Mouse (Mus musculus): ENCODE measurements around the gene Kmt2e. TPM values are rescaled to one million over a fixed set of nuclear protein-coding genes. Genes with fewer than 3 reads are reported as not detected.

The Kmt2e gene
- polyA plus RNA-seq, 1 experiment from 2014 or later, result 178 TPM

DNA sequence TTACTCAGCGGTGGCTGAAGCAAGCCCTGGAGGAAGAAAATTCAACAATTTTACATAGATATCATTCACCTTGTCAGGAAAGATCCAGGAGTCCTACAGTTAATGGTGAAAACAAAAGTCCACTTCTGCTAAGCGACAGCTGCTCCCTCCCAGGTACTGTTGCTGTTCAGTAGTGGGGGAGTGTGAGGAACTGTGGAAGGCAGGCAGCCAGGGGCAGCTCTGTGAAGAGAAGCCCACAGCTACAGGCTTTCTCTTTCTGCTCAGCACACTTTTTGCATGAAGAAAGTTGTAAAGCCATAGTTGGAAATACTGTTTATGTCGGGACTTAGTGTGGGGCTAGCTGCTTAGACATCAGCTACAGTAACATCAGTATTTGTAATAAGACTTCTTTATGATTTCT lies 62.2 kb downstream of the Kmt2e start:
- Histone ChIP-seq H3K9ac (replicated peaks) (no peak overlapping the region), H3K27me3 (no peaks in the 10 kb centered on the region), H3K9me3 (no peaks in the 10 kb centered on the region), H3K27ac (no peak overlapping the region), H3K36me3 (peaks cover 77% of the 10 kb centered on the region), H3K4me1 (replicated peaks) (no peaks in the 10 kb centered on the region), H3K4me3 (replicated peaks) (no peak overlapping the region), H3K4me2 (replicated peaks) (no peak overlapping the region)
- 90% methylated on average over 3 of the region's 3 CpGs for WGBS
- no peak for ATAC-seq

DNA sequence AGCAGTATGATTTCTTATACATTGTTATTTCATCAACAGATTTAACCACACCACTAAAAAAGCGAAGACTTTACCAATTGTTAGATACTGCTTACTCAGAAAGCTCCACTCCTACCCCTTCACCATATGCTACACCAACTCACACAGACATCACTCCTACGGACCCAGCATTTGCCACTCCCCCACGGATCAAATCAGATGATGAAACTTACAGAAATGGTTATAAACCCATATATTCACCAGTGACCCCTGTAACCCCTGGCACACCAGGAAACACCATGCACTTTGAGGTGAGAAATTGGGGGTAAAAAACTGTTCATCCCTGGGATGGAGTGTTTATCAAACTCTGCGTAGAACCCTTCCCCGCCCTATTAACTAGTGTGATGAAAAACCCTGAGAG lies 62.7 kb downstream of the Kmt2e start:
- no peak overlapping the region for H3K4me2 ChIP-seq (replicated peaks)
- no peaks in the 10 kb centered on the region for H3K9me3 ChIP-seq
- H3K4me3 ChIP-seq (replicated peaks), result no peak overlapping the region
- ATAC-seq, result no peak
- no peaks in the 10 kb centered on the region for H3K4me1 ChIP-seq (replicated peaks)
- H3K9ac ChIP-seq (replicated peaks), result no peak overlapping the region
- WGBS, result 96% methylated on average over 5 of the region's 5 CpGs
- H3K27ac ChIP-seq, result no peak overlapping the region
- H3K27me3 ChIP-seq, result no peaks in the 10 kb centered on the region
- peaks cover 80% of the 10 kb centered on the region for H3K36me3 ChIP-seq

GRCm38 (mm10) chr5:23497920-23498319 lies 63.7 kb downstream of the Kmt2e start:
- Histone ChIP-seq H3K9me3 (no peaks in the 10 kb centered on the region), H3K4me1 (replicated peaks) (no peaks in the 10 kb centered on the region), H3K9ac (replicated peaks) (no peak overlapping the region), H3K4me3 (replicated peaks) (no peak overlapping the region), H3K36me3 (peaks cover 81% of the 10 kb centered on the region), H3K27me3 (no peaks in the 10 kb centered on the region), H3K27ac (no peak overlapping the region), H3K4me2 (replicated peaks) (no peak overlapping the region)
- WGBS, result 88% methylated on average over 10 of the region's 10 CpGs
- ATAC-seq, result no peak

- 93% methylated on average over 16 of the region's 16 CpGs for WGBS
- Histone ChIP-seq H3K36me3 (peaks cover 76% of the 10 kb centered on the region), H3K9me3 (no peaks in the 10 kb centered on the region), H3K9ac (replicated peaks) (no peak overlapping the region), H3K27me3 (no peaks in the 10 kb centered on the region), H3K4me2 (replicated peaks) (no peak overlapping the region), H3K27ac (no peak overlapping the region), H3K4me3 (replicated peaks) (no peak overlapping the region), H3K4me1 (replicated peaks) (no peaks in the 10 kb centered on the region)
- no peak for ATAC-seq
These were observed 65.0 kb downstream of the Kmt2e start for GRCm38 (mm10) chr5:23499257-23499656.

GRCm38 (mm10) chr5:23500715-23501114 lies 66.5 kb downstream of the Kmt2e start:
- no peaks in the 10 kb centered on the region for H3K9me3 ChIP-seq
- H3K36me3 ChIP-seq, result peaks cover 75% of the 10 kb centered on the region
- no peak overlapping the region for H3K27ac ChIP-seq
- H3K9ac ChIP-seq (replicated peaks), result no peak overlapping the region
- ATAC-seq, result no peak
- no peak overlapping the region for H3K4me2 ChIP-seq (replicated peaks)
- H3K27me3 ChIP-seq, result no peaks in the 10 kb centered on the region
- WGBS, result 92% methylated on average over 6 of the region's 6 CpGs
- no peaks in the 10 kb centered on the region for H3K4me1 ChIP-seq (replicated peaks)
- H3K4me3 ChIP-seq (replicated peaks), result no peak overlapping the region

DNA sequence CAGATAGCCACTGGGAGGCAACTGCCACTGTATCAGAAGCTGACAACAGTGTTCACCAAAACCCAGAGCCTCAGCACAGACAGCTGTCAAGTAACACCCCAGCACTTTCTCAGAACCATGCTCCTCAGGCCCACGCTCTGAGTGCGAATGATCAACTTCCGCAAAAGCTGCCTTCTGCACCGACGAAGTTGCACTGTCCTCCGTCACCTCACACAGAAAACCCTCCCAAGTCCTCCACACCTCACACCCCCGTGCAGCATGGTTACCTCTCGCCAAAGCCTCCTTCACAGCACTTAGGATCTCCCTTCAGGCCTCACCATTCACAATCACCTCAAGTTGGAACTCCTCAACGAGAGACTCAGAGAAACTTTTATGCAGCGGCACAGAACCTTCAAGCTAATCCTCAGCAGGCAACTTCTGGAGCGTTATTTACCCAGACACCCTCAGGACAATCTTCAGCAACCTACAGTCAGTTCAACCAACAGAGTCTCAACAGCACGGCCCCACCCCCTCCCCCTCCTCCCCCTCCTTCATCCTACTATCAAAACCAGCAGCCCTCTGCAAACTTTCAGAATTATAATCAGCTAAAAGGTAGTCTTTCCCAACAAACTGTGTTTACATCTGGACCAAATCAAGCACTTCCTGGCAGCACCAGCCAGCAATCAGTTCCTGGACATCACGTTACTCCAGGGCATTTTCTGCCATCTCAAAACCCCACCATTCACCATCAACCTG lies 67.5 kb downstream of the Kmt2e start:
- H3K36me3 ChIP-seq, result peaks cover 69% of the 10 kb centered on the region
- WGBS, result 84% methylated on average over 13 of the region's 13 CpGs
- no peaks in the 10 kb centered on the region for H3K27me3 ChIP-seq
- H3K4me1 ChIP-seq (replicated peaks), result no peaks in the 10 kb centered on the region
- no peak overlapping the region for H3K27ac ChIP-seq
- peak; percentile 2; the same call in 1 of the 2 replicates for ATAC-seq
- H3K9me3 ChIP-seq, result no peaks in the 10 kb centered on the region
- H3K4me3 ChIP-seq (replicated peaks), result no peak overlapping the region
- H3K4me2 ChIP-seq (replicated peaks), result no peak overlapping the region
- H3K9ac ChIP-seq (replicated peaks), result no peak overlapping the region

GRCm38 (mm10) chr5:23502317-23502937 lies 68.2 kb downstream of the Kmt2e start:
- WGBS, result 84% methylated on average over 13 of the region's 13 CpGs
- peaks cover 65% of the 10 kb centered on the region for H3K36me3 ChIP-seq
- peak; percentile 57 for ATAC-seq

DNA sequence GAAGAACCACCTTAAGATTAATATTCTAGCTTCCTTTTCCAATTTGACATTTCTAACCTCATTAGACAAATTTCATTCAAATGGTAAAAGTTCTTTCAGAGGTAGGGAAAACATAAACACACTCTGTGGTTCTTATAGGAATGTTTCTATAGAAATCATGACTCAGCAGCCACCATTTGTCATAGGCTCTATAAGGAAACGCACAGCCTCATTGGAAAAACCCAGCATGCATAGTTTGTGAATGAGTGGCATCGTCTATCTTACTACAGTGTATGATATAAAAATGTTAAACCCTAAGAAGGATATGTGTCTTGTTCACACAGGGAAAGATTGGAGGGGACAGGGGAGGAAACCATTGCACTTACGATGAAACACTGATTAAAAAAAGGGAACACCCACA lies 71.3 kb downstream of the Kmt2e start:
- ATAC-seq, result no peak
- H3K4me3 ChIP-seq (replicated peaks), result no peak overlapping the region
- no peaks in the 10 kb centered on the region for H3K4me1 ChIP-seq (replicated peaks)
- H3K9me3 ChIP-seq, result no peaks in the 10 kb centered on the region; the same call in 1 of the 2 replicates
- no peak overlapping the region for H3K27ac ChIP-seq
- no peak overlapping the region for H3K9ac ChIP-seq (replicated peaks)
- WGBS, result 95% methylated on average over 3 of the region's 3 CpGs
- H3K4me2 ChIP-seq (replicated peaks), result no peak overlapping the region
- H3K27me3 ChIP-seq, result no peaks in the 10 kb centered on the region
- peaks cover 53% of the 10 kb centered on the region for H3K36me3 ChIP-seq

More at GRCm38 (mm10) chr5:23502317-23502937, 68.2 kb downstream of the Kmt2e start:
- H3K4me2 ChIP-seq (replicated peaks), result no peak overlapping the region
- no peaks in the 10 kb centered on the region for H3K9me3 ChIP-seq
- no peak overlapping the region for H3K4me3 ChIP-seq (replicated peaks)
- H3K9ac ChIP-seq (replicated peaks), result no peak overlapping the region
- no peak overlapping the region for H3K27ac ChIP-seq
- no peaks in the 10 kb centered on the region for H3K27me3 ChIP-seq
- H3K4me1 ChIP-seq (replicated peaks), result no peaks in the 10 kb centered on the region

DNA sequence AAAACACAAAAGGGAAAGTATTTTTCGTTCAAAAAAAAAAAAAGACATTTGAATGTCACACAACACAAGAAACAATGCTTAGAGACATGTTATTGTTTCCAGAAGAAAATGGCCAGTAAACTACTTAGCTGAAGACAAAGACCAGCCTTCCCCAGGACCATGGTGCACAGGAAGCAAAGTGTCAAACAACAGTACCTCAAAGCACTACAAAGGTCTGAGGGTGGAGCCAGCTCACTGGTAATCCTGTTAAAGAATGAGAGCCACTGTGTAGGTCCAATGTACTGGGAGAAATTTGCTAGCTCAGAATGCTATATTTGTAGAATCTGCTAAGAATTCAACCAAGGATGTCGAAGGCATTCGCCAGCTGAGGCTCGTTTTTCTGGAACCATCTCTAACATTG lies 73.0 kb downstream of the Kmt2e start:
- Histone ChIP-seq H3K9ac (replicated peaks) (no peak overlapping the region), H3K4me3 (replicated peaks) (no peak overlapping the region), H3K27me3 (no peaks in the 10 kb centered on the region), H3K27ac (0 out of 2 replicates have a peak overlapping the region, but pooled peaks have one; percentile 44), H3K36me3 (peaks cover 42% of the 10 kb centered on the region), H3K4me1 (replicated peaks) (no peaks in the 10 kb centered on the region), H3K4me2 (replicated peaks) (no peak overlapping the region), H3K9me3 (no peaks in the 10 kb centered on the region; the same call in 1 of the 2 replicates)
- no peak for ATAC-seq
- 70% methylated on average over 4 of the region's 4 CpGs for WGBS

- H3K9ac ChIP-seq (replicated peaks), result no peak overlapping the region
- peak; percentile 75; the same call in 1 of the 2 replicates for ATAC-seq
- WGBS, result 80% methylated on average over 6 of the region's 6 CpGs
- no peaks in the 10 kb centered on the region for H3K4me1 ChIP-seq (replicated peaks)
- 0 out of 2 replicates have a peak overlapping the region, but pooled peaks have one; percentile 3 for H3K27ac ChIP-seq
- no peak overlapping the region for H3K4me2 ChIP-seq (replicated peaks)
- H3K9me3 ChIP-seq, result no peaks in the 10 kb centered on the region; the same call in 1 of the 2 replicates
- no peaks in the 10 kb centered on the region for H3K27me3 ChIP-seq
- no peak overlapping the region for H3K4me3 ChIP-seq (replicated peaks)
- peaks cover 47% of the 10 kb centered on the region for H3K36me3 ChIP-seq
These were observed 74.4 kb downstream of the Kmt2e start for GRCm38 (mm10) chr5:23508630-23509029.

GRCm38 (mm10) chr5:23511456-23511855 lies 77.2 kb downstream of the Kmt2e start:
- Histone ChIP-seq H3K4me1 (replicated peaks) (no peaks in the 10 kb centered on the region), H3K4me2 (replicated peaks) (no peak overlapping the region), H3K36me3 (peaks cover 57% of the 10 kb centered on the region), H3K27me3 (no peaks in the 10 kb centered on the region), H3K27ac (no peak overlapping the region), H3K9me3 (no peaks in the 10 kb centered on the region; the same call in 1 of the 2 replicates), H3K4me3 (replicated peaks) (no peak overlapping the region), H3K9ac (replicated peaks) (no peak overlapping the region)
- ATAC-seq, result no peak
- WGBS, result 93% methylated on average over 5 of the region's 5 CpGs

DNA sequence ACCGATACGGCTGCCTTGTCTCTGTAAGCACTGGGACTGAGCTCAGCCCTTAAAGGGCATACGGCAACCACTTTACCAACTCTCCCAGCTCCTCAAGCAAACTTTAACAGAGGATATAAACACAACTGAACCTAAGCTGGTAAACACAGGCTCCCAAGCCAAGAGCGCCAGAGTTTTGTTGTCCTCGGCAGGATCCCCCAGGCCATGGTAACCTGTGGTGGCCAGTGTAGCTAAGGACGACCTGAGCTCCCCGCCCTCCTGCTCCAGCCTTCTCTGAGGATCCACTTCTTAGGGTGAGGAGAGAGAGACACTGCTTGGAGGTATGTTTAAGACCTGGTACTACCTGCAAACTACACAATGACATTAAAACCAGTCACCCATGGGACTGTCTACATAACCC lies 78.3 kb downstream of the Kmt2e start:
- H3K4me3 ChIP-seq (replicated peaks), result no peak overlapping the region
- peaks cover 57% of the 10 kb centered on the region for H3K36me3 ChIP-seq
- no peak for ATAC-seq
- H3K9me3 ChIP-seq, result no peaks in the 10 kb centered on the region; the same call in 1 of the 2 replicates
- H3K27ac ChIP-seq, result no peak overlapping the region
- H3K4me2 ChIP-seq (replicated peaks), result no peak overlapping the region
- H3K27me3 ChIP-seq, result no peaks in the 10 kb centered on the region
- no peak overlapping the region for H3K9ac ChIP-seq (replicated peaks)
- WGBS, result 93% methylated on average over 7 of the region's 7 CpGs
- H3K4me1 ChIP-seq (replicated peaks), result peaks cover 6% of the 10 kb centered on the region
